ENCODE assay signal across 11 mouse cellular contexts in genomic region chr9:51991241-51991876, GRCm38 (mm10). TPM values are rescaled to one million over a fixed set of nuclear protein-coding genes. Genes with fewer than 3 reads are reported as not detected.
DNase-seq lines count a peak whose midpoint lies in the region; ATAC-seq and TF ChIP-seq lines count a peak whose summit lies in the region.
"Had no signal": no experiment of that assay in that cellular context is flagged by ENCODE, and none has a peak within 500 bp of the region (broad histone marks: within the 10 kb centered on the region; RNA-seq: fewer than 3 reads in every experiment).

No protein-coding gene starts in this region.

- DNase-seq in gastrocnemius, adult 2 months, result peak; percentile 29
- DNase-seq in gastrocnemius, adult 18-20 months (ENCODE audit: low spot score), result no peak
- DNase-seq in midbrain, postnatal 0 days (ENCODE audit: low spot score), result no peak
- no peak for DNase-seq in midbrain, embryonic 11.5 days (ENCODE audit: low spot score, missing footprints)
- DNase-seq in ovary, postnatal 10 days (ENCODE audit: low spot score), result no peak
- DNase-seq in frontal cortex, adult 2 months (ENCODE audit: extremely low spot score in 1 of 2, low spot score in 1 of 2), result no peak

- no peaks in the 10 kb centered on the region for H3K9me3 ChIP-seq in kidney, embryonic 15.5 days (replicated peaks)
- 0 out of 2 replicates have a peak, but pooled peaks cover 2% of the 10 kb centered on the region for H3K9me3 ChIP-seq in kidney, embryonic 16.5 days (ENCODE audit: low read length)
- H3K9me3 ChIP-seq in midbrain, postnatal 0 days (ENCODE audit: low read length), result no peaks in the 10 kb centered on the region
- H3K9me3 ChIP-seq in midbrain, embryonic 11.5 days (ENCODE audit: control insufficient read depth, low read length), result no peaks in the 10 kb centered on the region
- H3K9me3 ChIP-seq: hindbrain, embryonic 12.5 days; neural tube, embryonic 13.5 days had no signal

- ATAC-seq in kidney, embryonic 15.5 days (replicated peaks; ENCODE audit: low FRiP score), result 0 out of 2 replicates have a peak, but pooled peaks have one; percentile 40
- no peak for ATAC-seq in kidney, embryonic 16.5 days (ENCODE audit: low FRiP score, low TSS enrichment)
- ATAC-seq in midbrain, postnatal 0 days (ENCODE audit: low FRiP score), result no peak
- ATAC-seq in midbrain, embryonic 11.5 days (ENCODE audit: low FRiP score), result no peak
- ATAC-seq: midbrain, embryonic 16.5 days had no signal

- H3K9ac ChIP-seq in kidney, embryonic 15.5 days, result no peak overlapping the region
- no peak overlapping the region for H3K9ac ChIP-seq in kidney, embryonic 16.5 days (replicated peaks; ENCODE audit: low read length)
- H3K9ac ChIP-seq in midbrain, postnatal 0 days (replicated peaks; ENCODE audit: low read length, poor library complexity, severe bottlenecking), result no peak overlapping the region
- no peak overlapping the region for H3K9ac ChIP-seq in midbrain, embryonic 11.5 days (ENCODE audit: low read length)
- H3K9ac ChIP-seq: hindbrain, embryonic 12.5 days; neural tube, embryonic 13.5 days had no signal

- peaks cover 7% of the 10 kb centered on the region; the same call in 1 of the 2 replicates for H3K4me1 ChIP-seq in kidney, embryonic 15.5 days
- 0 out of 2 replicates have a peak, but pooled peaks cover 2% of the 10 kb centered on the region for H3K4me1 ChIP-seq in kidney, embryonic 16.5 days (ENCODE audit: insufficient read depth, low read length)
- no peaks in the 10 kb centered on the region for H3K4me1 ChIP-seq in midbrain, postnatal 0 days (ENCODE audit: insufficient read depth, low read length)
- no peaks in the 10 kb centered on the region for H3K4me1 ChIP-seq in midbrain, embryonic 11.5 days (ENCODE audit: control insufficient read depth, insufficient read depth, low read length)
- H3K4me1 ChIP-seq: neural tube, embryonic 13.5 days had no signal

- intact Hi-C loops in gastrocnemius, adult 2 months (cut with DNase I), result loop anchor here (5.0 kb wide), 1 partner anchor 296 kb away; no protein-coding TSS in a partner anchor

- no peak overlapping the region for H3K4me3 ChIP-seq in gastrocnemius, adult 2 months
- H3K4me3 ChIP-seq in kidney, embryonic 15.5 days (replicated peaks), result no peak overlapping the region
- H3K4me3 ChIP-seq in kidney, embryonic 16.5 days (ENCODE audit: low read length), result no peak overlapping the region
- H3K4me3 ChIP-seq in midbrain, postnatal 0 days (ENCODE audit: low read depth, low read length), result no peak overlapping the region
- H3K4me3 ChIP-seq in midbrain, embryonic 11.5 days (ENCODE audit: low read depth, low read length), result no peak overlapping the region
- H3K4me3 ChIP-seq: hindbrain, embryonic 12.5 days; neural tube, embryonic 13.5 days had no signal

- no peak overlapping the region for H3K4me2 ChIP-seq in kidney, embryonic 15.5 days
- no peak overlapping the region for H3K4me2 ChIP-seq in kidney, embryonic 16.5 days (replicated peaks; ENCODE audit: low read depth, low read length)
- H3K4me2 ChIP-seq in midbrain, postnatal 0 days (ENCODE audit: low read depth, low read length, poor library complexity, severe bottlenecking), result no peak overlapping the region
- no peak overlapping the region for H3K4me2 ChIP-seq in midbrain, embryonic 11.5 days
- H3K4me2 ChIP-seq: hindbrain, embryonic 12.5 days; neural tube, embryonic 13.5 days had no signal

- 27% methylated on average over 2 of the region's 2 CpGs for WGBS in kidney, embryonic 15.5 days
- 20% methylated on average over 2 of the region's 2 CpGs for WGBS in kidney, embryonic 16.5 days
- WGBS in midbrain, postnatal 0 days, result 23% methylated on average over 2 of the region's 2 CpGs
- 44% methylated on average over 2 of the region's 2 CpGs for whole genome bisulfite sequencing in midbrain, embryonic 11.5 days

- no peak overlapping the region; the same call in 1 of the 2 replicates for H3K27ac ChIP-seq in gastrocnemius, adult 2 months
- H3K27ac ChIP-seq in kidney, embryonic 15.5 days, result no peak overlapping the region
- no peak overlapping the region for H3K27ac ChIP-seq in kidney, embryonic 16.5 days (ENCODE audit: low read length)
- H3K27ac ChIP-seq in midbrain, postnatal 0 days (ENCODE audit: low read depth, low read length), result no peak overlapping the region
- H3K27ac ChIP-seq in midbrain, embryonic 11.5 days (ENCODE audit: low read depth, low read length), result no peak overlapping the region
- H3K27ac ChIP-seq: hindbrain, embryonic 12.5 days; neural tube, embryonic 13.5 days had no signal

- TF ChIP-seq CTCF in gastrocnemius, adult 2 months (IDR thresholded peaks at IDR 0.05), result peak; percentile 45; the same call in 1 of the 2 replicates
- peak; percentile 47 for TF ChIP-seq CTCF in midbrain, postnatal 0 days (IDR thresholded peaks at IDR 0.05)

- no peaks in the 10 kb centered on the region for H3K36me3 ChIP-seq in kidney, embryonic 15.5 days
- H3K36me3 ChIP-seq in kidney, embryonic 16.5 days (ENCODE audit: insufficient read depth, low read length), result no peaks in the 10 kb centered on the region
- H3K36me3 ChIP-seq in midbrain, postnatal 0 days (ENCODE audit: insufficient read depth, low read length), result no peaks in the 10 kb centered on the region
- H3K36me3 ChIP-seq in midbrain, embryonic 11.5 days (ENCODE audit: control insufficient read depth, insufficient read depth, low read length), result no peaks in the 10 kb centered on the region
- H3K36me3 ChIP-seq: hindbrain, embryonic 12.5 days; neural tube, embryonic 13.5 days had no signal

- no peaks in the 10 kb centered on the region for H3K27me3 ChIP-seq in kidney, embryonic 15.5 days
- H3K27me3 ChIP-seq in kidney, embryonic 16.5 days (ENCODE audit: insufficient read depth, low read length), result no peaks in the 10 kb centered on the region
- H3K27me3 ChIP-seq in midbrain, postnatal 0 days (ENCODE audit: insufficient read depth, low read length), result no peaks in the 10 kb centered on the region
- no peaks in the 10 kb centered on the region for H3K27me3 ChIP-seq in midbrain, embryonic 11.5 days (ENCODE audit: control insufficient read depth, insufficient read depth, low read length)
- H3K27me3 ChIP-seq: hindbrain, embryonic 12.5 days; neural tube, embryonic 13.5 days had no signal

RNA-seq across cellular contexts. Expression of gene Fdx1, which starts 28.0 kb away (rescaled TPM):
- 10 to 100 TPM; 37.0 to 47.5 TPM for total RNA-seq in gastrocnemius, adult 2 months (2021)
- 10 to 100 TPM; 34.0 to 49.2 TPM for total RNA-seq in gastrocnemius, adult 18-20 months (2021)
- 105 and 129 TPM in 2 replicates for polyA plus RNA-seq in kidney, embryonic 15.5 days (2015; fragmentation: Nextera tagmentation; extraction: Ambion mirVana)
- 114 and 119 TPM in 2 replicates for polyA plus RNA-seq in kidney, embryonic 16.5 days (2015; fragmentation: Nextera tagmentation; extraction: Ambion mirVana)
- 18.0 and 22.6 TPM in 2 replicates for total RNA-seq in midbrain, postnatal 0 days (2014; rRNA removed)
- polyA plus RNA-seq in midbrain, postnatal 0 days (2015; fragmentation: Nextera tagmentation; extraction: Ambion mirVana), result 39.1 and 41.7 TPM in 2 replicates
- 46.7 and 51.6 TPM in 2 replicates for polyA plus RNA-seq in midbrain, embryonic 11.5 days (2014; fragmentation: Nextera tagmentation; extraction: Ambion mirVana)
- 25.4 and 26.0 TPM in 2 replicates for polyA plus RNA-seq in frontal cortex, adult 2 months (2012; rRNA removed)

RNA-seq across cellular contexts. Expression of gene Rdx, which starts 55.6 kb away (rescaled TPM):
- 100 to 1,000 TPM; 118 to 125 TPM for total RNA-seq in gastrocnemius, adult 2 months (2021)
- 100 to 1,000 TPM; 119 TPM for total RNA-seq in gastrocnemius, adult 18-20 months (2021)
- polyA plus RNA-seq in kidney, embryonic 15.5 days (2015; fragmentation: Nextera tagmentation; extraction: Ambion mirVana), result 119 and 131 TPM in 2 replicates
- polyA plus RNA-seq in kidney, embryonic 16.5 days (2015; fragmentation: Nextera tagmentation; extraction: Ambion mirVana), result 119 and 122 TPM in 2 replicates
- total RNA-seq in midbrain, postnatal 0 days (2014; rRNA removed), result 53.3 and 58.1 TPM in 2 replicates
- polyA plus RNA-seq in midbrain, postnatal 0 days (2015; fragmentation: Nextera tagmentation; extraction: Ambion mirVana), result 71.7 and 85.7 TPM in 2 replicates
- 218 and 255 TPM in 2 replicates for polyA plus RNA-seq in midbrain, embryonic 11.5 days (2014; fragmentation: Nextera tagmentation; extraction: Ambion mirVana)
- polyA plus RNA-seq in frontal cortex, adult 2 months (2012; rRNA removed), result 44.4 and 47.5 TPM in 2 replicates
